Mouse (Mus musculus): ENCODE data around the gene Usp4.

DNA sequence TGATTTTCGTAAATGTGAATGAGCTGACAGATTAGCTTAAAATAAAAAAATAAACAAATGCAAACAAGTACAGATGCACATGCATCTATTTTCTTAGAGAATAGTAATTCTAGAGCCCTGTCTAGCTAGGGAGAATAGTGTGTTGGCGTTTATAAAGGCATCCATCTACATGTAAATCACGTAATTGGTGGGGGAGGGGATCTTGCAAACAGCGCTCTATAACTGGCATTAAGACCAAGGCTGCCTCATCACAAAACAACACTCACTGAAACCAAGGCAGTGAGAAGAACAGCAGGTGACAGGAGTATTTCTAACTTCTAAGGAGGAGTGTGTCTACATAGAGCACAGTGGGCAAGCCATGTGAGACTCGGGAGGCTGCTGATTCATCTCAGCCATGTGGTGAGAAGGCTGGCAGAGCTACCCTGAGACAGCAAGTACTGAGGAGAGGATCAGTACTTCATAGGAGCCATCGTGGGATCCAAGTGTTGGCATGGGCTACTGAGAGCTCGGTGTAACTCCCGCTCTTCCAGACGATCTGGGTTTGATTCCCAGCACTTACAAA is 63.8 kb downstream of the Usp4 start:
- no peak for TF ChIP-seq POLR2A (IDR thresholded peaks at IDR 0.05; ENCODE audit: low read depth, low read length)
- TF ChIP-seq CTCF (conservative IDR thresholded peaks at IDR 0.05; ENCODE audit: insufficient read depth, insufficient read length, low read depth, low read length), result no peak

All from kidney, adult 2 months (tissue).